Mouse (Mus musculus) kidney, embryonic 15.5 days (tissue): Measurements from ENCODE around the gene Peg3. TPM values are rescaled to one million over a fixed set of nuclear protein-coding genes. Genes with fewer than 3 reads are reported as not detected.
"Not testable (repeated sequence)": the region's sequence is repeated elsewhere in the genome, so short reads cannot be mapped to it uniquely, and the experiment has no call there.

Experiments
- ATAC-seq: fragments of 200-750 bp; cut with Nextera tagmentation; replicated peaks from 2 replicates; pipeline ENCODE4 v1.8.0; 2017; ENCODE audit warnings: moderate TSS enrichment; ENCODE audit not compliant: low FRiP score
- H3K27ac ChIP-seq: fragments of 300-500 bp; sonication (generic); 2 replicates; pipeline ENCODE4 v1.5.1; 2015; ENCODE audit warnings: mild to moderate bottlenecking, inconsistent platforms
- H3K27me3 ChIP-seq: fragments of 300-500 bp; sonication (generic); 2 replicates; pipeline ENCODE4 v1.6.1; 2015; ENCODE audit warnings: inconsistent platforms
- H3K36me3 ChIP-seq: fragments of 300-500 bp; sonication (generic); 2 replicates; pipeline ENCODE4 v1.6.1; 2015; ENCODE audit warnings: inconsistent platforms
- H3K4me1 ChIP-seq: fragments of 300-500 bp; sonication (generic); 2 replicates; pipeline ENCODE4 v1.6.1; 2015; ENCODE audit warnings: inconsistent platforms
- H3K4me2 ChIP-seq: fragments of 300-500 bp; sonication (generic); 2 replicates; pipeline ENCODE4 v1.6.1; 2015; ENCODE audit warnings: moderate library complexity, mild to moderate bottlenecking, inconsistent platforms
- H3K4me3 ChIP-seq: fragments of 300-500 bp; sonication (generic); replicated peaks from 2 replicates; pipeline ENCODE4 v1.5.1; 2015; ENCODE audit warnings: mild to moderate bottlenecking, inconsistent platforms
- H3K9ac ChIP-seq: fragments of 300-500 bp; sonication (generic); 2 replicates; pipeline ENCODE4 v1.6.1; 2015; ENCODE audit warnings: mild to moderate bottlenecking, inconsistent platforms
- H3K9me3 ChIP-seq: fragments of 300-500 bp; sonication (generic); replicated peaks from 2 replicates; pipeline ENCODE4 v1.6.1; 2016; ENCODE audit warnings: inconsistent platforms
- WGBS: fragments of 180-500 bp; shearing (Covaris S2); methylation state at CpG from one replicate; pipeline ENCODE4 v1.1.7; 2015; ENCODE audit warnings: mixed read lengths; 5-methylcytosine and 5-hydroxymethylcytosine counted together
- polyA plus RNA-seq: library from polyadenylated mRNA; unstranded; fragments of >200 nt; fragmentation: Nextera tagmentation; extraction: Ambion mirVana; gene quantifications from 2 replicates; pipeline ENCODE4 v1.2.1, GENCODE M21; 2015

Gene Peg3
- polyA plus RNA-seq = 164 and 168 TPM in 2 replicates

- H3K4me3 ChIP-seq = peak within 1 kb of the TSS; percentile 67
- peak within 1 kb of the TSS; percentile 64 for H3K9ac ChIP-seq
- 0 out of 2 replicates have a peak, but pooled peaks cover 4% of the 10 kb centered on the region for H3K4me1 ChIP-seq
- ATAC-seq = peak; percentile 57
- peak within 1 kb of the TSS; percentile 96 for H3K27ac ChIP-seq
- H3K9me3 ChIP-seq = peaks cover 31% of the 10 kb centered on the region
- H3K36me3 ChIP-seq = peaks cover 10% of the 10 kb centered on the region
- 51% methylated on average over 24 of the region's 24 CpGs for WGBS
- no peaks in the 10 kb centered on the region for H3K27me3 ChIP-seq
- H3K4me2 ChIP-seq = peak within 1 kb of the TSS; percentile 64
Observed at GRCm38 (mm10) chr7:6730241-6730640, at the start of gene Peg3, which contains the start of gene Usp29. Gene Peg3 (minus strand): TSS chr7:6730431. Gene Usp29 (plus strand): TSS chr7:6730578.

- H3K4me1 ChIP-seq = peaks cover 76% of the 10 kb centered on the region
- H3K4me2 ChIP-seq = no peak overlapping the region
- no peaks in the 10 kb centered on the region for H3K27me3 ChIP-seq
- WGBS = 80% methylated on average over 5 of the region's 5 CpGs
- H3K9me3 ChIP-seq = no peaks in the 10 kb centered on the region
- H3K27ac ChIP-seq = no peak overlapping the region
- H3K9ac ChIP-seq = no peak overlapping the region
- no peak for ATAC-seq
- no peaks in the 10 kb centered on the region for H3K36me3 ChIP-seq
- no peak overlapping the region for H3K4me3 ChIP-seq
Observed at GRCm38 (mm10) chr7:6779172-6779571, 48.9 kb upstream of the Peg3 start.

GRCm38 (mm10) chr7:6777689-6778088 lies 47.5 kb upstream of the Peg3 start:
- WGBS = 22% methylated on average over 4 of the region's 4 CpGs
- peak; percentile 38 for ATAC-seq
- no peak overlapping the region for H3K4me3 ChIP-seq
- H3K4me1 ChIP-seq = peaks cover 70% of the 10 kb centered on the region
- H3K36me3 ChIP-seq = no peaks in the 10 kb centered on the region
- H3K9ac ChIP-seq = no peak overlapping the region
- 0 out of 2 replicates have a peak overlapping the region, but pooled peaks have one; percentile 5 for H3K4me2 ChIP-seq
- H3K9me3 ChIP-seq = no peaks in the 10 kb centered on the region
- H3K27me3 ChIP-seq = no peaks in the 10 kb centered on the region
- H3K27ac ChIP-seq = peak overlapping the region; percentile 75

GRCm38 (mm10) chr7:6777107-6777506 lies 46.9 kb upstream of the Peg3 start:
- H3K4me1 ChIP-seq = peaks cover 64% of the 10 kb centered on the region
- H3K36me3 ChIP-seq = no peaks in the 10 kb centered on the region
- H3K9ac ChIP-seq = no peak overlapping the region
- ATAC-seq = peak; percentile 61
- H3K4me2 ChIP-seq = peak overlapping the region; percentile 5; the same call in 1 of the 2 replicates
- H3K4me3 ChIP-seq = no peak overlapping the region
- no peaks in the 10 kb centered on the region for H3K9me3 ChIP-seq
- 38% methylated on average over 2 of the region's 2 CpGs for whole genome bisulfite sequencing
- no peaks in the 10 kb centered on the region for H3K27me3 ChIP-seq
- H3K27ac ChIP-seq = peak overlapping the region; percentile 75

GRCm38 (mm10) chr7:6776314-6777059 lies 46.3 kb upstream of the Peg3 start:
- Histone ChIP-seq H3K4me2 (no peak overlapping the region), H3K9me3 (no peaks in the 10 kb centered on the region), H3K9ac (no peak overlapping the region), H3K4me3 (no peak overlapping the region), H3K4me1 (peaks cover 58% of the 10 kb centered on the region), H3K36me3 (no peaks in the 10 kb centered on the region), H3K27ac (peak overlapping the region; percentile 75), H3K27me3 (no peaks in the 10 kb centered on the region)
- 81% methylated on average over 10 of the region's 10 CpGs for WGBS
- ATAC-seq = no peak

- H3K27me3 ChIP-seq, H3K9ac ChIP-seq, H3K9me3 ChIP-seq, H3K36me3 ChIP-seq, H3K4me3 ChIP-seq: not testable (repeated sequence)
- WGBS = 10% methylated on average over 11 of the region's 11 CpGs
- Histone ChIP-seq H3K27ac (peak overlapping the region; percentile 79), H3K4me2 (peak overlapping the region; percentile 24), H3K4me1 (peaks cover 62% of the 10 kb centered on the region)
- peak; percentile 93 for ATAC-seq
Observed at GRCm38 (mm10) chr7:6773865-6774413, 43.7 kb upstream of the Peg3 start.

GRCm38 (mm10) chr7:6770286-6770685 lies 40.1 kb upstream of the Peg3 start:
- H3K9ac ChIP-seq = no peak overlapping the region
- peaks cover 36% of the 10 kb centered on the region for H3K4me1 ChIP-seq
- peak; percentile 64 for ATAC-seq
- no peaks in the 10 kb centered on the region for H3K27me3 ChIP-seq
- no peaks in the 10 kb centered on the region for H3K9me3 ChIP-seq
- peak overlapping the region; percentile 64 for H3K27ac ChIP-seq
- H3K4me3 ChIP-seq = no peak overlapping the region
- 0 out of 2 replicates have a peak, but pooled peaks cover 3% of the 10 kb centered on the region for H3K36me3 ChIP-seq
- H3K4me2 ChIP-seq = peak overlapping the region; percentile 28; the same call in 1 of the 2 replicates
- 5% methylated on average over 8 of the region's 8 CpGs for WGBS

- H3K9ac ChIP-seq = no peak overlapping the region
- no peak overlapping the region for H3K4me2 ChIP-seq
- 0 out of 2 replicates have a peak, but pooled peaks cover 3% of the 10 kb centered on the region for H3K36me3 ChIP-seq
- no peaks in the 10 kb centered on the region for H3K27me3 ChIP-seq
- no peak overlapping the region for H3K4me3 ChIP-seq
- H3K9me3 ChIP-seq = no peaks in the 10 kb centered on the region
- ATAC-seq = peak; percentile 66
- 46% methylated on average over 5 of the region's 5 CpGs for WGBS
- H3K4me1 ChIP-seq = peaks cover 16% of the 10 kb centered on the region
- H3K27ac ChIP-seq = no peak overlapping the region
Observed at GRCm38 (mm10) chr7:6765240-6765639, 35.0 kb upstream of the Peg3 start.

GRCm38 (mm10) chr7:6760170-6760569 lies 29.9 kb upstream of the Peg3 start:
- H3K4me2 ChIP-seq = no peak overlapping the region
- H3K36me3 ChIP-seq = no peaks in the 10 kb centered on the region
- H3K9ac ChIP-seq = no peak overlapping the region
- H3K4me3 ChIP-seq = no peak overlapping the region
- 23% methylated on average over 6 of the region's 6 CpGs for WGBS
- H3K27me3 ChIP-seq = no peaks in the 10 kb centered on the region
- 0 out of 2 replicates have a peak overlapping the region, but pooled peaks have one; percentile 3 for H3K27ac ChIP-seq
- H3K4me1 ChIP-seq = peaks cover 12% of the 10 kb centered on the region
- ATAC-seq = no peak
- no peaks in the 10 kb centered on the region for H3K9me3 ChIP-seq

GRCm38 (mm10) chr7:6759698-6760097 lies 29.5 kb upstream of the Peg3 start:
- WGBS = 67% methylated on average over 12 of the region's 12 CpGs
- H3K4me1 ChIP-seq = peaks cover 12% of the 10 kb centered on the region
- no peaks in the 10 kb centered on the region for H3K9me3 ChIP-seq
- H3K27me3 ChIP-seq = no peaks in the 10 kb centered on the region
- H3K27ac ChIP-seq = 0 out of 2 replicates have a peak overlapping the region, but pooled peaks have one; percentile 3
- no peak overlapping the region for H3K9ac ChIP-seq
- no peak overlapping the region for H3K4me2 ChIP-seq
- H3K4me3 ChIP-seq = no peak overlapping the region
- no peaks in the 10 kb centered on the region for H3K36me3 ChIP-seq
- no peak for ATAC-seq

- ATAC-seq = no peak
- no peaks in the 10 kb centered on the region for H3K9me3 ChIP-seq
- 82% methylated on average over 4 of the region's 4 CpGs for WGBS
Observed at GRCm38 (mm10) chr7:6756777-6757291, 26.6 kb upstream of the Peg3 start.

GRCm38 (mm10) chr7:6753440-6753839 lies 23.2 kb upstream of the Peg3 start:
- no peak overlapping the region for H3K27ac ChIP-seq

More at GRCm38 (mm10) chr7:6756777-6757291, 26.6 kb upstream of the Peg3 start:
- Histone ChIP-seq H3K27ac (no peak overlapping the region), H3K36me3 (no peaks in the 10 kb centered on the region), H3K9ac (no peak overlapping the region), H3K4me1 (peaks cover 16% of the 10 kb centered on the region), H3K4me2 (no peak overlapping the region), H3K27me3 (no peaks in the 10 kb centered on the region), H3K4me3 (no peak overlapping the region)

More at GRCm38 (mm10) chr7:6753440-6753839, 23.2 kb upstream of the Peg3 start:
- Histone ChIP-seq H3K4me3 (no peak overlapping the region), H3K9ac (no peak overlapping the region), H3K4me1 (peaks cover 9% of the 10 kb centered on the region; the same call in 1 of the 2 replicates), H3K9me3 (no peaks in the 10 kb centered on the region), H3K36me3 (no peaks in the 10 kb centered on the region), H3K27me3 (no peaks in the 10 kb centered on the region), H3K4me2 (no peak overlapping the region)
- 20% methylated on average over 4 of the region's 4 CpGs for WGBS
- no peak for ATAC-seq
